15 mouse cellular contexts compared by ENCODE assay signal in the genomic region with DNA sequence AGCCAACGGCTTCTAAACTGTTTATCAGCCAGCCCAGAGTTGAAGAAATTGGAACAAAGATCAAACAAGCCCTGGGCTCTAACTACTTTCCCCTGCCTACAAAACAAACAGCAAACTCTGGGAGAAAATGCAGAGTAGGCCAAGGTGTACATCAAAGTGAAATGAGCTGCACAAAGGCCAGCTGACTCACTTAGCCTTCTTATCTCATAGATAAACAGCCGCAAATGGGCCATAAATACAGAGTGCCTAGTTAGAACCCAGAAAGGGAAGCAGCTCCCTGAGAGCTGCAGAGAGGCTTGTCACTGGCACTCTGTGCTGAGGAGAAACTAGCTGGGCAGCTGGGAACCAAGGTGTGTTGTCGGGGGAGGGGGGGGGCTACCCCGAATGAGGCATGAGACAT. TPM values are rescaled to one million over a fixed set of nuclear protein-coding genes. Genes with fewer than 3 reads are reported as not detected.
DNase-seq lines count a peak whose midpoint lies in the region; ATAC-seq lines count a peak whose summit lies in the region.
"Had no signal": no experiment of that assay in that cellular context is flagged by ENCODE, and none has a peak within 500 bp of the region (broad histone marks: within the 10 kb centered on the region; RNA-seq: fewer than 3 reads in every experiment).

No protein-coding gene starts in this region.

- no peaks in the 10 kb centered on the region for H3K36me3 ChIP-seq in heart, embryonic 12.5 days
- H3K36me3 ChIP-seq in liver, embryonic 12.5 days = no peaks in the 10 kb centered on the region
- H3K36me3 ChIP-seq: embryonic facial prominence, embryonic 15.5 days; midbrain, embryonic 12.5 days; neural tube, embryonic 12.5 days had no signal

- no peaks in the 10 kb centered on the region for H3K27me3 ChIP-seq in heart, embryonic 12.5 days (replicated peaks)
- no peaks in the 10 kb centered on the region for H3K27me3 ChIP-seq in liver, embryonic 12.5 days (replicated peaks)
- H3K27me3 ChIP-seq: embryonic facial prominence, embryonic 15.5 days; midbrain, embryonic 12.5 days; neural tube, embryonic 12.5 days had no signal

- peak overlapping the region; percentile 19; the same call in 1 of the 2 replicates for H3K27ac ChIP-seq in heart, embryonic 12.5 days (ENCODE audit: poor library complexity, severe bottlenecking)
- H3K27ac ChIP-seq in liver, embryonic 12.5 days = no peak overlapping the region
- H3K27ac ChIP-seq: embryonic facial prominence, embryonic 15.5 days; midbrain, embryonic 12.5 days; neural tube, embryonic 12.5 days had no signal

- DNase-seq in heart, postnatal 10 days = no peak
- peak; percentile 41 for DNase-seq in urinary bladder, postnatal 14 days (ENCODE audit: low spot score)
- DNase-seq in urinary bladder, postnatal 25 days (ENCODE audit: low spot score) = no peak
- peak; percentile 69 for DNase-seq in yolk sac, embryonic 10.5 days (ENCODE audit: low spot score)
- DNase-seq in frontal cortex, postnatal 14 days (ENCODE audit: low spot score in 2 of 2) = no peak
- DNase-seq in ovary, adult 18-20 months (ENCODE audit: low spot score) = no peak
- DNase-seq: cerebellum, postnatal 25 days; kidney, adult 11 months; right cerebral cortex, postnatal 25 days; thymus, adult 18-20 months had no signal

- peak; percentile 53; the same call in 1 of the 2 replicates for ATAC-seq in heart, embryonic 12.5 days (ENCODE audit: insufficient number of reproducible peaks, low FRiP score)
- ATAC-seq in liver, embryonic 12.5 days = peak; percentile 78

- 10% methylated on average over 4 of the region's 4 CpGs for WGBS in heart, embryonic 12.5 days
- WGBS in liver, embryonic 12.5 days (ENCODE audit: insufficient replicate concordance) = 16% methylated on average over 4 of the region's 4 CpGs

- peaks cover 12% of the 10 kb centered on the region for H3K4me1 ChIP-seq in heart, embryonic 12.5 days (replicated peaks)
- H3K4me1 ChIP-seq in liver, embryonic 12.5 days = peaks cover 20% of the 10 kb centered on the region
- H3K4me1 ChIP-seq: embryonic facial prominence, embryonic 15.5 days; midbrain, embryonic 12.5 days; neural tube, embryonic 12.5 days had no signal

- peak overlapping the region; percentile 35; the same call in 1 of the 2 replicates for H3K4me2 ChIP-seq in heart, embryonic 12.5 days
- peak overlapping the region; percentile 32 for H3K4me2 ChIP-seq in liver, embryonic 12.5 days
- H3K4me2 ChIP-seq: embryonic facial prominence, embryonic 15.5 days; midbrain, embryonic 12.5 days; neural tube, embryonic 12.5 days had no signal

- no peaks in the 10 kb centered on the region for H3K9me3 ChIP-seq in heart, embryonic 12.5 days (replicated peaks)
- H3K9me3 ChIP-seq in liver, embryonic 12.5 days (replicated peaks) = no peaks in the 10 kb centered on the region
- H3K9me3 ChIP-seq: embryonic facial prominence, embryonic 15.5 days; midbrain, embryonic 12.5 days; neural tube, embryonic 12.5 days had no signal

- no peak overlapping the region for H3K4me3 ChIP-seq in heart, embryonic 12.5 days
- H3K4me3 ChIP-seq in liver, embryonic 12.5 days = no peak overlapping the region
- H3K4me3 ChIP-seq: embryonic facial prominence, embryonic 15.5 days; midbrain, embryonic 12.5 days; neural tube, embryonic 12.5 days had no signal

- no peak overlapping the region for H3K9ac ChIP-seq in heart, embryonic 12.5 days
- no peak overlapping the region for H3K9ac ChIP-seq in liver, embryonic 12.5 days
- H3K9ac ChIP-seq: embryonic facial prominence, embryonic 15.5 days; midbrain, embryonic 12.5 days; neural tube, embryonic 12.5 days had no signal

- intact Hi-C loops in heart, postnatal 10 days (cut with DNase I) = no loop called here

RNA-seq across cellular contexts. Expression of gene Dennd4c, which starts 23.2 kb away (rescaled TPM):
- polyA plus RNA-seq in heart, embryonic 12.5 days (2016; fragmentation: Nextera tagmentation; extraction: Ambion mirVana) = 7.7 and 8.8 TPM in 2 replicates
- total RNA-seq in heart, postnatal 10 days (2021) = 10 to 100 TPM; 34.2 to 34.8 TPM
- polyA plus RNA-seq in liver, embryonic 12.5 days (2016; fragmentation: Nextera tagmentation; extraction: Ambion mirVana) = 4.9 and 6.9 TPM in 2 replicates

RNA-seq across cellular contexts. Expression of gene Plin2, which starts 55.3 kb away (rescaled TPM):
- polyA plus RNA-seq in heart, embryonic 12.5 days (2016; fragmentation: Nextera tagmentation; extraction: Ambion mirVana) = 54.1 and 59.3 TPM in 2 replicates
- 100 to 1,000 TPM; 132 to 153 TPM for total RNA-seq in heart, postnatal 10 days (2021)
- polyA plus RNA-seq in liver, embryonic 12.5 days (2016; fragmentation: Nextera tagmentation; extraction: Ambion mirVana) = 129 and 134 TPM in 2 replicates

Comparison
In these comparisons a context has a peak if more than half of its experiments do, and no peak if none do; other contexts are left out.
1. DNase-seq: peak in urinary bladder, postnatal 14 days (single experiment) and yolk sac, embryonic 10.5 days (single experiment); none in heart, postnatal 10 days (0 of 2), urinary bladder, postnatal 25 days (single experiment), frontal cortex, postnatal 14 days (0 of 2) and ovary, adult 18-20 months (single experiment).